Mouse (Mus musculus) heart, adult 2 months (tissue): ENCODE results near the gene Abhd4. TPM values are rescaled to one million over a fixed set of nuclear protein-coding genes. Genes with fewer than 3 reads are reported as not detected.
A peak's percentile ranks its signal among the peaks of the same experiment; 100 is the strongest.
"Not testable (repeated sequence)": the region's sequence is repeated elsewhere in the genome, so short reads cannot be mapped to it uniquely, and the experiment has no call there.

Experiments used
- DNase-seq, 2 experiments: peaks; one replicate each; pipeline ENCODE4 v3.0.0; 2021
- H3K27ac ChIP-seq: fragments of 200-600 bp; 2 replicates; pipeline ENCODE4 v1.8.1; 2022
- H3K27me3 ChIP-seq: fragments of 200-500 bp; 2 replicates; pipeline ENCODE4 v1.6.1; 2012; ENCODE audit warnings: mild to moderate bottlenecking, low read length, inconsistent platforms, mixed read lengths; ENCODE audit not compliant: control insufficient read depth, insufficient read depth
- H3K36me3 ChIP-seq: fragments of 200-500 bp; 2 replicates; pipeline ENCODE4 v1.6.1; 2012; ENCODE audit warnings: low read length, inconsistent platforms; ENCODE audit not compliant: control insufficient read depth, insufficient read depth
- H3K4me1 ChIP-seq: fragments of 200-500 bp; 2 replicates; pipeline ENCODE4 v1.6.1; 2011; ENCODE audit warnings: low read length; ENCODE audit not compliant: control insufficient read depth, insufficient read depth
- H3K4me3 ChIP-seq: fragments of 200-600 bp; 2 replicates; pipeline ENCODE4 v1.8.1; 2022
- H3K79me2 ChIP-seq: fragments of 200-500 bp; replicated peaks from 2 replicates; pipeline ENCODE4 v1.6.1; 2012; ENCODE audit warnings: mild to moderate bottlenecking, inconsistent platforms, low read length, moderate library complexity, mixed read lengths; ENCODE audit not compliant: control insufficient read depth, insufficient read depth
- H3K9ac ChIP-seq: fragments of 200-500 bp; 2 replicates; pipeline ENCODE4 v1.6.1; 2012; ENCODE audit warnings: low read depth, mild to moderate bottlenecking, control low read depth, inconsistent platforms, low read length, mixed read lengths
- CTCF ChIP-seq: fragments of 200-600 bp; IDR thresholded peaks from 2 replicates; pipeline ENCODE4 v1.8.1; 2022; ENCODE audit warnings: antibody characterized with exemption, mild to moderate bottlenecking, moderate library complexity
- EP300 ChIP-seq: fragments of 200-500 bp; IDR thresholded peaks from 2 replicates; pipeline ENCODE4 v1.6.1; 2011; ENCODE audit warnings: low read depth, low read length, control low read depth; ENCODE audit not compliant: insufficient read depth
- POLR2A ChIP-seq: fragments of 200-500 bp; IDR thresholded peaks from 2 replicates; pipeline ENCODE4 v1.6.1; 2011; ENCODE audit warnings: mild to moderate bottlenecking, low read depth, low read length, control low read depth; ENCODE audit not compliant: insufficient read depth
- WGBS: fragments of 180-500 bp; shearing (Covaris S2); methylation state at CpG from one replicate; pipeline ENCODE4 v1.1.7; 2018; 5-methylcytosine and 5-hydroxymethylcytosine counted together
- intact Hi-C: fragments of 180-260 bp; cut with DNase I; formaldehyde crosslinking; loops from one replicate; pipeline ENCODE4 v1.15.1; 2025
- polyA plus RNA-seq: library from polyadenylated mRNA; depleted of rRNA; stranded (reverse); fragments of >200 nt; gene quantifications from 2 replicates; pipeline ENCODE4 v1.2.3, GENCODE M21; 2012
- total RNA-seq, 2 experiments: library from RNA; stranded (reverse); gene quantifications; 2 replicates each; pipeline ENCODE4 v1.2.3; 2021

Gene Abhd4
- total and polyA plus RNA-seq, 3 experiments, result 39.2 to 50.2 (median 41.8) TPM

GRCm38 (mm10) chr14:54228501-54228900 is 25.5 kb upstream of the Abhd4 start:
- 63% methylated on average over 7 of the region's 7 CpGs for WGBS
- Histone ChIP-seq H3K36me3 (no peaks in the 10 kb centered on the region), H3K79me2 (no peaks in the 10 kb centered on the region), H3K4me1 (peaks cover 7% of the 10 kb centered on the region), H3K27ac (no peak overlapping the region), H3K9ac (no peak overlapping the region; the same call in 1 of the 2 replicates), H3K4me3 (no peak overlapping the region), H3K27me3 (no peaks in the 10 kb centered on the region)
- no peak for TF ChIP-seq EP300
- DNase-seq, result no peak
- intact Hi-C loops, result loop anchor here (1.0 to 10.0 kb wide), 4 partner anchors 164 to 266 kb away; no protein-coding TSS in a partner anchor

- Histone ChIP-seq H3K9ac (no peak overlapping the region), H3K4me3 (no peak overlapping the region), H3K79me2 (no peaks in the 10 kb centered on the region), H3K27ac (no peak overlapping the region), H3K36me3 (no peaks in the 10 kb centered on the region), H3K4me1 (peaks cover 8% of the 10 kb centered on the region), H3K27me3 (no peaks in the 10 kb centered on the region)
- intact Hi-C loops, result loop anchor here (1.0 to 10.0 kb wide), 4 partner anchors 164 to 266 kb away; no protein-coding TSS in a partner anchor
- WGBS, result 70% methylated on average over 25 of the region's 25 CpGs
- TF ChIP-seq POLR2A, result no peak
- TF ChIP-seq CTCF, result no peak
- no peak for TF ChIP-seq EP300
- no peak for DNase-seq
Observed at GRCm38 (mm10) chr14:54228933-54229713, 24.9 kb upstream of the Abhd4 start.

- 76% methylated on average over 3 of the region's 4 CpGs for WGBS
- not testable (repeated sequence) for H3K27me3 ChIP-seq, H3K4me3 ChIP-seq, H3K79me2 ChIP-seq, H3K36me3 ChIP-seq, H3K27ac ChIP-seq, H3K9ac ChIP-seq, H3K4me1 ChIP-seq, DNase-seq
- intact Hi-C loops, result loop anchor here (2.0 to 10.0 kb wide), 3 partner anchors 165 to 265 kb away; no protein-coding TSS in a partner anchor
Observed at GRCm38 (mm10) chr14:54229849-54230248, 24.1 kb upstream of the Abhd4 start.

GRCm38 (mm10) chr14:54230638-54231150 is 23.3 kb upstream of the Abhd4 start:
- Histone ChIP-seq H3K4me1 (peaks cover 8% of the 10 kb centered on the region), H3K4me3 (no peak overlapping the region), H3K79me2 (no peaks in the 10 kb centered on the region), H3K9ac (no peak overlapping the region), H3K36me3 (no peaks in the 10 kb centered on the region), H3K27ac (no peak overlapping the region), H3K27me3 (no peaks in the 10 kb centered on the region)
- no peak for TF ChIP-seq POLR2A
- no peak for TF ChIP-seq EP300
- TF ChIP-seq CTCF, result no peak
- intact Hi-C loops, result no loop called here
- DNase-seq, result no peak
- 84% methylated on average over 14 of the region's 14 CpGs for WGBS

GRCm38 (mm10) chr14:54231176-54231956 is 22.6 kb upstream of the Abhd4 start:
- Histone ChIP-seq H3K27me3 (no peaks in the 10 kb centered on the region), H3K79me2 (no peaks in the 10 kb centered on the region), H3K4me3 (no peak overlapping the region), H3K27ac (no peak overlapping the region), H3K36me3 (no peaks in the 10 kb centered on the region), H3K4me1 (peaks cover 8% of the 10 kb centered on the region), H3K9ac (no peak overlapping the region)
- intact Hi-C loops, result no loop called here
- DNase-seq, result peak in 1 of 2 experiments; percentile 29
- 69% methylated on average over 21 of the region's 21 CpGs for WGBS
- TF ChIP-seq EP300, result no peak
- no peak for TF ChIP-seq CTCF
- TF ChIP-seq POLR2A, result no peak

- 66% methylated on average over 9 of the region's 9 CpGs for WGBS
- H3K79me2 ChIP-seq, result no peaks in the 10 kb centered on the region
- no peak overlapping the region for H3K9ac ChIP-seq
- H3K4me3 ChIP-seq, result no peak overlapping the region
- peaks cover 8% of the 10 kb centered on the region for H3K4me1 ChIP-seq
- intact Hi-C loops, result no loop called here
- H3K36me3 ChIP-seq, result no peaks in the 10 kb centered on the region
- H3K27ac ChIP-seq, result no peak overlapping the region
- no peak for TF ChIP-seq EP300
- TF ChIP-seq CTCF, result no peak
- no peak for TF ChIP-seq POLR2A
- H3K27me3 ChIP-seq, result no peaks in the 10 kb centered on the region
- DNase-seq, result no peak
Observed at GRCm38 (mm10) chr14:54232143-54232542, 21.8 kb upstream of the Abhd4 start.
